Mouse (Mus musculus) neural tube, embryonic 13.5 days (tissue): ENCODE results near the gene Srd5a3. TPM values are rescaled to one million over a fixed set of nuclear protein-coding genes. Genes with fewer than 3 reads are reported as not detected.

Source experiments
- ATAC-seq: fragments of 200-750 bp; cut with Nextera tagmentation; 2 replicates; pipeline ENCODE4 v1.8.0; 2017; ENCODE audit warnings: low read depth, mild to moderate bottlenecking, moderate TSS enrichment, moderate library complexity
- H3K27ac ChIP-seq: fragments of 300-500 bp; sonication (generic); replicated peaks from 2 replicates; pipeline ENCODE4 v1.5.1; 2015; ENCODE audit warnings: moderate library complexity, mild to moderate bottlenecking, inconsistent platforms
- H3K27me3 ChIP-seq: fragments of 300-500 bp; sonication (generic); 2 replicates; pipeline ENCODE4 v1.6.1; 2015; ENCODE audit warnings: mild to moderate bottlenecking, inconsistent platforms
- H3K36me3 ChIP-seq: fragments of 300-500 bp; sonication (generic); 2 replicates; pipeline ENCODE4 v1.6.1; 2015; ENCODE audit warnings: mild to moderate bottlenecking, inconsistent platforms
- H3K4me1 ChIP-seq: fragments of 300-500 bp; sonication (generic); replicated peaks from 2 replicates; pipeline ENCODE4 v1.6.1; 2015; ENCODE audit warnings: inconsistent platforms
- H3K4me2 ChIP-seq: fragments of 300-500 bp; sonication (generic); 2 replicates; pipeline ENCODE4 v1.6.1; 2015; ENCODE audit warnings: inconsistent platforms, mild to moderate bottlenecking, moderate library complexity
- H3K4me3 ChIP-seq: fragments of 300-500 bp; sonication (generic); 2 replicates; pipeline ENCODE4 v1.5.1; 2015; ENCODE audit warnings: mild to moderate bottlenecking, inconsistent platforms
- H3K9ac ChIP-seq: fragments of 300-500 bp; sonication (generic); 2 replicates; pipeline ENCODE4 v1.6.1; 2015; ENCODE audit warnings: moderate library complexity, mild to moderate bottlenecking, inconsistent platforms
- H3K9me3 ChIP-seq: fragments of 300-500 bp; sonication (generic); 2 replicates; pipeline ENCODE4 v1.6.1; 2016; ENCODE audit warnings: inconsistent platforms
- WGBS: fragments of 180-500 bp; shearing (Covaris S2); methylation state at CpG from one replicate; pipeline ENCODE4 v1.1.7; 2015; 5-methylcytosine and 5-hydroxymethylcytosine counted together
- polyA plus RNA-seq: library from polyadenylated mRNA; unstranded; fragments of >200 nt; fragmentation: Nextera tagmentation; extraction: Ambion mirVana; gene quantifications from 2 replicates; pipeline ENCODE4 v1.2.1, GENCODE M21; 2015

Srd5a3 gene
- polyA plus RNA-seq, 1 experiment from 2014 or later: 17.8 TPM

DNA sequence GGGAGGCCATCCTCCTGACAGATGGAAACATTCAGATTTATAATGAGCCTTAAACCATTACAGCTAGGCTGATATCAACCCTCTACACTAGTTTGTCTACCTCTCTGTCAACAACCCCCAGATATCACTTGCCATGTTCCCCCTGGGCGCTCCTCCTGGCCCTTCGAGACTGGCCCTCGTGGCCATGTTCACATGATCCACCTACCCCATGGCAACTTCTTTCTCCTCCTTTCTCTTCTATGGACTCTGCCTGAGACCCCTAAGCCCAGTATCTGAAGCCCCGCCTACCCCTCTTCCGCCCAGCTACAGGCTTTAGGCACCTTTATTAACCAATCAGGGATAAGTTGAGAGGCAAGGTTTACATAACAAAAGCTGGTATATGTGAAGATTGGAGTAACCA, 39.7 kb downstream of the Srd5a3 start:
- Histone ChIP-seq H3K27me3 (no peaks in the 10 kb centered on the region), H3K9ac (no peak overlapping the region), H3K4me1 (peaks cover 13% of the 10 kb centered on the region), H3K9me3 (no peaks in the 10 kb centered on the region), H3K4me3 (no peak overlapping the region), H3K36me3 (no peaks in the 10 kb centered on the region), H3K4me2 (no peak overlapping the region), H3K27ac (no peak overlapping the region)
- ATAC-seq: no peak
- 84% methylated on average over 5 of the region's 5 CpGs for WGBS

DNA sequence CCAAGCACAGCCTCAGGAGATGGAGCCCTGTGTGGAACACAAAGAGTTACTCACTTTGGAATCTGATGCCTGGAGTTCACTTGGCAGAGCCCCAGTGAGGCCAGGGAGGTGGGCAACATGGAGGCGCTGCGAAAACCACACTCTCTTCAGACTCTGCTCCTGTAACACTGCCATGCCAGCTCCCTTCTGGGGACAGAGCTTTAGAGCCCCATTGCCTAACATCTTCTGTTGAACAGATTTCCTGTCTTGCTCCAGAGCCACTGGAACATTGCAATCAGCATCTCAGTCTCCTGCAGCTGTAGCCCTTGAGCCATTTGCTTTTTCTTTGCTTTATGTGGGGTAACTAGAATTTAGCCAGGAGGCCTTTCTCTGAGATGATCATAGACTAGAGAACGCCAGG, 42.3 kb downstream of the Srd5a3 start:
- no peak for ATAC-seq
- no peaks in the 10 kb centered on the region for H3K27me3 ChIP-seq
- no peak overlapping the region for H3K9ac ChIP-seq
- peaks cover 32% of the 10 kb centered on the region for H3K4me1 ChIP-seq
- no peak overlapping the region for H3K4me3 ChIP-seq
- H3K9me3 ChIP-seq: no peaks in the 10 kb centered on the region
- no peak overlapping the region for H3K27ac ChIP-seq
- peaks cover 6% of the 10 kb centered on the region; the same call in 1 of the 2 replicates for H3K36me3 ChIP-seq
- 65% methylated on average over 3 of the region's 3 CpGs for WGBS
- no peak overlapping the region for H3K4me2 ChIP-seq

DNA sequence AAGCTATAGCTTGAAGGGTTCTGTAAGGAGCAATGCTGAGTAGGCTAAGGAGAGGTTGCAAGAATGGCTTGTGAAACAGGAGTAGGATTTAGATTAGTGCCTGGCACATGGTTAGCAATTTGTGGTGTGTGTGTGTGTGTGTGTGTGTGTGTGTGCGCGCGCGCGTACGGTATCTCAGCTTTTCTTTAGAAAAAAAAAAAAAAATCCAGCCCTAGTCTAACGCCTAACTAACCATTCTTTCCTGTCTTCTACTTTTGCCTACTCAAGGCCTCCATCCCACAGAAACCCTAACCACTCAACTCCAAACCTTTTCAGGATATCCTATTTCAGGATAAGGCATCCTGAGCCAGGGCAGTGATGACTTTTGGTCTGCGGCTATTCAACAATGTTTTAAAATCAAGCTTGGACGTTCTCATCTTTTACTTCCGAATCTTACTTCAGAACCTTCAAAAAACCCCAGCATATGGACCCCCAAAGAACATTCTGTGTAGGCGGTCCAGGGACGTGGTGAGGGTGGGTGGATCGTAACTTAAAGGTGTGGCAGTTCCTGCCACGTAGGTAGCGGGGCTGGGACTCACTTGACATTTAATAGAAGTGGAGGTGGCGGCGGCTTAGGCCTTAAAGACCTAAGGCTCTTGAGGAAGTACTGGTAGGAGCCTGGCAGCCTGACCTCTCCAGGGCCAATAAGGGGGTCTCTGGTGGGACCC, 43.1 kb downstream of the Srd5a3 start:
- ATAC-seq: no peak

GRCm38 (mm10) chr5:76183750-76184261, 43.7 kb downstream of the Srd5a3 start, which contains the start of gene Tmem165:
Gene Tmem165, plus strand, starts transcription at chr5:76183880.
- Histone ChIP-seq H3K36me3 (peaks cover 6% of the 10 kb centered on the region; the same call in 1 of the 2 replicates), H3K27me3 (no peaks in the 10 kb centered on the region), H3K9me3 (no peaks in the 10 kb centered on the region), H3K4me2 (peak within 1 kb of the TSS; percentile 79), H3K9ac (peak within 1 kb of the TSS; percentile 98), H3K4me3 (peak within 1 kb of the TSS; percentile 96), H3K4me1 (peaks cover 38% of the 10 kb centered on the region), H3K27ac (peak within 1 kb of the TSS; percentile 94)
- WGBS: under 1% methylated on average over 60 of the region's 62 CpGs
- ATAC-seq: peak; percentile 98

More for the DNA sequence above, 43.1 kb downstream of the Srd5a3 start:
- Histone ChIP-seq H3K4me2 (peak overlapping the region; percentile 79), H3K4me1 (peaks cover 38% of the 10 kb centered on the region), H3K9ac (peak overlapping the region; percentile 98), H3K9me3 (no peaks in the 10 kb centered on the region), H3K27me3 (no peaks in the 10 kb centered on the region), H3K36me3 (peaks cover 6% of the 10 kb centered on the region; the same call in 1 of the 2 replicates), H3K4me3 (peak overlapping the region; percentile 96), H3K27ac (peak overlapping the region; percentile 94; the same call in 1 of the 2 replicates)
- 37% methylated on average over 17 of the region's 17 CpGs for WGBS

GRCm38 (mm10) chr5:76184286-76185080, 44.4 kb downstream of the Srd5a3 start:
- H3K36me3 ChIP-seq: peaks cover 6% of the 10 kb centered on the region; the same call in 1 of the 2 replicates
- peak overlapping the region; percentile 79 for H3K4me2 ChIP-seq
- H3K27me3 ChIP-seq: no peaks in the 10 kb centered on the region
- ATAC-seq: peak; percentile 93
- peak overlapping the region; percentile 98 for H3K9ac ChIP-seq
- H3K27ac ChIP-seq: peak overlapping the region; percentile 94
- peak overlapping the region; percentile 96 for H3K4me3 ChIP-seq
- WGBS: 4% methylated on average over 34 of the region's 38 CpGs
- peaks cover 45% of the 10 kb centered on the region for H3K4me1 ChIP-seq
- H3K9me3 ChIP-seq: no peaks in the 10 kb centered on the region

DNA sequence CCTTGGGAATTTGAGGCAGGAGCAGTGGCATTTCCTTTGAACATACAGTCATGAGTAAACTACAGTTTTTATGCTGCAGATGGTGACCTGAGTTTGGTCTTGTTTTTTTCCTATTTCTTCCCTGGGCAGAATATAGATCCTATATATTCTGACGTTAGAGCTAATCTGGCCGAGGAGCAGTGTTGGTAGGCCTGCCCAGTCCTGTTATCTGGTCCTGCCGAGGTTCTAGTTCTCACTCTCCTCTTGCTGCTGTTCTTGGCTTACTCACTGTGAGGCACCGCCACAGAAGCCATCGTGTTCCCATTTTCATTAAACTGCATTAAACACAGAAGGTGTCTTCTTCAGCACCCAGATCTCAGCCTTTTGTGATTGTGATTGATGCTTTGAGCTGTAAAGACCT, 47.8 kb downstream of the Srd5a3 start:
- no peak overlapping the region for H3K9ac ChIP-seq
- WGBS: 83% methylated on average over 5 of the region's 5 CpGs

DNA sequence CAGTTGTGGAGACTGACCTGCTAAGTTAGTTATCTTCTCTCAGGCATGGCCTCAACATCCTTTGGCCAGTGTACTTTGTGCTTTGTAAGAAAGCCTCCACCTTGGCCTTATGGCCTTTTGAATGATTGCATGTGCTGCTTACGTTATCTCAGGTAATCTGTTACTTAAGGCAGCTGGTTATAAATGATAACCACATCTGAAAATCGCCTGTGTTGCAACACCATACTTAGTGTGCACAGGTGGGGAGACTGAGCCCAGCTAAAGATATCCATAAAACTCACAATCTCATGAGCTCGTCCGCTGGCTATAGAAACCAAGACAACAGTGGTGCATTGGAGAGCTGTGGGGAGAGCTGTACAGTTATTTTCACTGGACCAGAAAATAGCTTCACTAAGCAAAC, 50.5 kb downstream of the Srd5a3 start:
- H3K4me3 ChIP-seq: no peak overlapping the region
- H3K9ac ChIP-seq: no peak overlapping the region
- peaks cover 12% of the 10 kb centered on the region for H3K36me3 ChIP-seq
- H3K4me1 ChIP-seq: peaks cover 39% of the 10 kb centered on the region
- no peaks in the 10 kb centered on the region for H3K27me3 ChIP-seq
- no peak overlapping the region for H3K4me2 ChIP-seq
- no peaks in the 10 kb centered on the region for H3K9me3 ChIP-seq
- ATAC-seq: no peak
- no peak overlapping the region for H3K27ac ChIP-seq
- WGBS: 86% methylated on average over 4 of the region's 4 CpGs

More for the DNA sequence above, 47.8 kb downstream of the Srd5a3 start:
- Histone ChIP-seq H3K4me2 (no peak overlapping the region), H3K36me3 (peaks cover 6% of the 10 kb centered on the region; the same call in 1 of the 2 replicates), H3K27ac (no peak overlapping the region), H3K27me3 (no peaks in the 10 kb centered on the region), H3K4me3 (no peak overlapping the region), H3K4me1 (peaks cover 58% of the 10 kb centered on the region), H3K9me3 (no peaks in the 10 kb centered on the region)
- ATAC-seq: no peak

- Histone ChIP-seq H3K4me1 (peaks cover 22% of the 10 kb centered on the region), H3K27ac (no peak overlapping the region), H3K36me3 (peaks cover 7% of the 10 kb centered on the region), H3K4me3 (no peak overlapping the region), H3K9me3 (no peaks in the 10 kb centered on the region), H3K9ac (no peak overlapping the region), H3K27me3 (no peaks in the 10 kb centered on the region), H3K4me2 (no peak overlapping the region)
- no peak for ATAC-seq
Observed at GRCm38 (mm10) chr5:76193075-76193474, 53.0 kb downstream of the Srd5a3 start.

DNA sequence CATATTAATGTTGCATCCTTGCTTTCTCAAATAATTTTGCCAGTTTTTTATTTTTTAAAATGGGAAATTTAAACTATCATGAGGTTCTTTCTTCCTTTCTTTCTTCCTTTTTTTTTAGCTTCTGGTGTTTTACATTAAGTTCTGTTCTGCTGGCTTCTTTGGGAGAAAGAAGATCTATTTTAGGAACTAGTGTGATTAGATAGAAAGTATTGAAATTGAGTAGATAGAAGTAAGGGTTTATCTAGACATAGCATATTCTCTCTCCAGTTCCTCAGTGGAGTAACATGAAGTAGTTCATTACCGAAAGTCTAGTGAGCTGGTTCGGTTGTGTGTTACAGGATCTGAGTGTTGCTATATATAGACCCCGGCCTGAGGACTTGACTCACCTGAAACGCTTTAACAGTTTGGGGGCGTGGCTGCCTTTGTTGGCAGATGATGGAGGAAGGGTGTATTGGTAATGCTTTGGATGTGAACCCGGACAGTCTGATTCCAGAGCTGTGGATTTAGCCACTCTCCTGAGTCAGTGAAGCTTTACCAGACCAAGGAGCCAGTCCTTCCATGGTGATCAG, 54.4 kb downstream of the Srd5a3 start:
- Histone ChIP-seq H3K36me3 (peaks cover 10% of the 10 kb centered on the region), H3K4me3 (no peak overlapping the region), H3K4me2 (no peak overlapping the region), H3K27ac (no peak overlapping the region), H3K4me1 (peaks cover 15% of the 10 kb centered on the region), H3K27me3 (no peaks in the 10 kb centered on the region), H3K9ac (no peak overlapping the region), H3K9me3 (no peaks in the 10 kb centered on the region)
- 93% methylated on average over 6 of the region's 6 CpGs for WGBS
- ATAC-seq: no peak

DNA sequence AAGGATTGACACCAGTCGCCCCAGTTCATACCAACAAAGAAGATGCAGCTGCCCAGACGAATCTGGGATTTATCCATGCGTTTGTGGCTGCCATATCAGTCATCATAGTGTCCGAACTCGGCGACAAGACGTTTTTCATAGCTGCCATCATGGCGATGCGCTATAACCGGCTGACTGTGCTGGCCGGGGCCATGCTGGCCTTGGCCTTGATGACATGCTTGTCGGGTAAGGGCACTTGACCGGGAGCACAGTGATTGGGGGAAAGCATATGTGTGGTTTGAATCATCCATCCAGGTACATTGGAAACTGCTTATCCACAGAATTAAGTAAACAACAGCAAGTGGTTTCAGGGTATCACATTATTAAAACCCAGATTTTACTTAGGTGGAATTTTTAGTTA, 59.3 kb downstream of the Srd5a3 start:
- H3K9ac ChIP-seq: no peak overlapping the region
- H3K27me3 ChIP-seq: no peaks in the 10 kb centered on the region
- H3K4me3 ChIP-seq: no peak overlapping the region
- WGBS: 90% methylated on average over 13 of the region's 13 CpGs
- no peak for ATAC-seq
- peaks cover 46% of the 10 kb centered on the region for H3K36me3 ChIP-seq
- no peaks in the 10 kb centered on the region for H3K4me1 ChIP-seq
- H3K9me3 ChIP-seq: no peaks in the 10 kb centered on the region
- H3K27ac ChIP-seq: no peak overlapping the region
- no peak overlapping the region for H3K4me2 ChIP-seq

- 91% methylated on average over 3 of the region's 3 CpGs for WGBS
Observed at GRCm38 (mm10) chr5:76203171-76203570, 63.1 kb downstream of the Srd5a3 start.

More at GRCm38 (mm10) chr5:76203171-76203570, 63.1 kb downstream of the Srd5a3 start:
- H3K4me2 ChIP-seq: no peak overlapping the region
- no peaks in the 10 kb centered on the region for H3K9me3 ChIP-seq
- H3K36me3 ChIP-seq: peaks cover 72% of the 10 kb centered on the region
- ATAC-seq: no peak
- no peak overlapping the region for H3K4me3 ChIP-seq
- H3K9ac ChIP-seq: no peak overlapping the region
- H3K27ac ChIP-seq: no peak overlapping the region
- no peaks in the 10 kb centered on the region for H3K27me3 ChIP-seq
- H3K4me1 ChIP-seq: no peaks in the 10 kb centered on the region
